Comparison of ENCODE assay signal across 28 mouse cellular contexts in the genomic region with DNA sequence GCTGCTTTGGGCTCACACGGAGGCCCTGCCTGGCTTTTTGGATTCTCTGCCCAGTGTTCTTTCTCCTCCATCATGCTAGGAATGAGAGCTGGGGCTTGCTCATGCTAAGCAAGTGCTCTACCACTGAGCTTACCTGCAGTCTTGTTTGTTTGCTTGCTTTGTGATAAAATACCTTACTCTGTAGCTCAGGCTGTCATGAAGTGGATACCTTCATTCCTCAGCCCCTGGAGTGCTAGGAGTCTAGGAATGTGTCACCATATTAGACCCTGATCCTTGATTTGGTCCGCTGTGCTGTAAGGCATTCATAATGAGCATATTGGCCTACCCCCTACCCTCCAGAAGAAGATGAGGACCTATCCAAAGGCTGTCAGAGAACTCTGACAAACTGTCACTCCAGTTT. TPM values are rescaled to one million over a fixed set of nuclear protein-coding genes. Genes with fewer than 3 reads are reported as not detected.
"Had no signal": no experiment of that assay in that cellular context is flagged by ENCODE, and none has a peak within 500 bp of the region (broad histone marks: within the 10 kb centered on the region; RNA-seq: fewer than 3 reads in every experiment).

No protein-coding gene starts in this region.

- ATAC-seq: forebrain, embryonic 13.5 days; forebrain, embryonic 14.5 days; forebrain, embryonic 15.5 days; forebrain, embryonic 16.5 days; forebrain, postnatal 0 days had no signal

- H3K4me3 ChIP-seq: embryonic facial prominence, embryonic 10.5 days; embryonic facial prominence, embryonic 12.5 days; embryonic facial prominence, embryonic 13.5 days; embryonic facial prominence, embryonic 15.5 days; erythroblast, embryonic 14.5 days; forebrain, embryonic 10.5 days; forebrain, embryonic 12.5 days; forebrain, embryonic 13.5 days; forebrain, embryonic 15.5 days; gastrocnemius, adult 2 months; heart, adult 2 months had no signal

- H3K36me3 ChIP-seq: embryonic facial prominence, embryonic 10.5 days; embryonic facial prominence, embryonic 12.5 days; embryonic facial prominence, embryonic 13.5 days; embryonic facial prominence, embryonic 15.5 days; forebrain, embryonic 10.5 days; forebrain, embryonic 12.5 days; forebrain, embryonic 15.5 days had no signal

- DNase-seq: cerebellum, adult 8-10 months; cerebellum, adult 9-10 months; cerebellum, adult 9-11 months; cerebellum, postnatal 10 days; cerebellum, postnatal 14 days; cerebellum, postnatal 25 days; cerebellum, postnatal 36 days; embryo, embryonic 11 days; forebrain, postnatal 0 days; gastrocnemius, adult 2 months; gastrocnemius, postnatal 10 days; gastrocnemius, postnatal 14 days; gastrocnemius, postnatal 25 days; gastrocnemius, postnatal 36 days; heart, adult 11 months; heart, adult 18-20 months; heart, adult 2 months had no signal

- H3K27me3 ChIP-seq: embryonic facial prominence, embryonic 12.5 days; embryonic facial prominence, embryonic 13.5 days; embryonic facial prominence, embryonic 15.5 days; forebrain, embryonic 12.5 days; forebrain, embryonic 13.5 days; forebrain, embryonic 15.5 days had no signal

- H3K27ac ChIP-seq: embryonic facial prominence, embryonic 10.5 days; embryonic facial prominence, embryonic 12.5 days; embryonic facial prominence, embryonic 13.5 days; embryonic facial prominence, embryonic 15.5 days; forebrain, embryonic 10.5 days; forebrain, embryonic 12.5 days; forebrain, embryonic 13.5 days; forebrain, embryonic 15.5 days; heart, adult 2 months had no signal

- H3K9ac ChIP-seq: embryonic facial prominence, embryonic 12.5 days; embryonic facial prominence, embryonic 13.5 days; embryonic facial prominence, embryonic 15.5 days; forebrain, embryonic 12.5 days; forebrain, embryonic 13.5 days; forebrain, embryonic 15.5 days; forebrain, postnatal 0 days had no signal

- H3K4me2 ChIP-seq: embryonic facial prominence, embryonic 12.5 days; embryonic facial prominence, embryonic 13.5 days; embryonic facial prominence, embryonic 15.5 days; forebrain, embryonic 12.5 days; forebrain, embryonic 13.5 days; forebrain, embryonic 15.5 days had no signal

- H3K9me3 ChIP-seq: embryonic facial prominence, embryonic 10.5 days; embryonic facial prominence, embryonic 12.5 days; embryonic facial prominence, embryonic 13.5 days; embryonic facial prominence, embryonic 15.5 days; forebrain, embryonic 10.5 days; forebrain, embryonic 12.5 days; forebrain, embryonic 13.5 days; forebrain, embryonic 15.5 days had no signal

- H3K4me1 ChIP-seq: embryonic facial prominence, embryonic 10.5 days; embryonic facial prominence, embryonic 12.5 days; embryonic facial prominence, embryonic 13.5 days; embryonic facial prominence, embryonic 15.5 days; forebrain, embryonic 10.5 days; forebrain, embryonic 12.5 days; forebrain, embryonic 13.5 days; forebrain, embryonic 15.5 days had no signal

RNA-seq across cellular contexts. Expression of gene Rilp, which starts 12.9 kb away (rescaled TPM):
- polyA plus RNA-seq: embryonic facial prominence, embryonic 13.5 days had no signal
